Mouse (Mus musculus) stomach, postnatal 0 days (tissue): ENCODE results near the gene Zfp341.

Source experiments
- CTCF ChIP-seq: IDR thresholded peaks from 2 replicates; pipeline ENCODE4 v1.5.1; 2016; ENCODE audit warnings: antibody characterized with exemption, low read depth, mild to moderate bottlenecking, moderate library complexity
- EP300 ChIP-seq: optimal IDR thresholded peaks from 2 replicates; pipeline ENCODE3; 2016; ENCODE audit warnings: antibody characterized with exemption

DNA sequence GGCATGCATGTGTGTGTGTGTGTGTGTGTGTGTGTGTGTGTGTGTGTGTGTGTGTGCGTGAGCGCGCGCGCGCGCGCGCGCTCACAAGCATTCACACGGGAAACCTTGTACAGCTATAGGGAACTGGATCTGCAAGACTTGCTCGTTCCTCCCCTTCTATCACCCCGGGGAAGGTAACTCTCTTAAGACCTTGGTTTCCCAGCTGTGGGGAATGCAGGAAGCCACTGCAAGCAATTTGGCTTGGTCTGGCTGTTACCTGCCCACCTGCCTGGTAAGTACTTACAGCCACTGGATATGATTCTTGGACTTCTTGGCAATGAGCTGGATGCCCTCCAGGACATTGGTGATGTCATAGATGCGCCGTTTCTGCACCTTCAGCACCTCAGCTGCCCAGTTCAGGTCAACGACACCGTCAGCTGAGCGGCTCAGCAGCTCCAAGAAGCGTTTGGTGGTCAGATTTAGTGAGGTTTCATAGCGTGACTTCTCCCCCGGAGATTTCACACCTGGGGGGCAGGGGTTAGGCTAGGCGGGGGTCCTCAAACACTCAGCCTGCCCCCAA lies 49.4 kb upstream of the Zfp341 start:
- TF ChIP-seq CTCF = no peak
- no peak for TF ChIP-seq EP300
